Mouse (Mus musculus): ENCODE results near the gene Fastkd1. TPM values are rescaled to one million over a fixed set of nuclear protein-coding genes. Genes with fewer than 3 reads are reported as not detected.

The Fastkd1 gene
- total RNA-seq (2021) = 10 to 100 TPM; 17.7 to 19.0 TPM
- long read RNA-seq, experiment 1, partial matches to known transcripts = 2 of 7 reads
- long read RNA-seq, experiment 1, other reads (novel, unspliced or antisense) = 2 of 7 reads
- long read RNA-seq, experiment 2, partial matches to known transcripts = 0 of 1 reads
- long read RNA-seq, experiment 2, other reads (novel, unspliced or antisense) = 0 of 1 reads

DNA sequence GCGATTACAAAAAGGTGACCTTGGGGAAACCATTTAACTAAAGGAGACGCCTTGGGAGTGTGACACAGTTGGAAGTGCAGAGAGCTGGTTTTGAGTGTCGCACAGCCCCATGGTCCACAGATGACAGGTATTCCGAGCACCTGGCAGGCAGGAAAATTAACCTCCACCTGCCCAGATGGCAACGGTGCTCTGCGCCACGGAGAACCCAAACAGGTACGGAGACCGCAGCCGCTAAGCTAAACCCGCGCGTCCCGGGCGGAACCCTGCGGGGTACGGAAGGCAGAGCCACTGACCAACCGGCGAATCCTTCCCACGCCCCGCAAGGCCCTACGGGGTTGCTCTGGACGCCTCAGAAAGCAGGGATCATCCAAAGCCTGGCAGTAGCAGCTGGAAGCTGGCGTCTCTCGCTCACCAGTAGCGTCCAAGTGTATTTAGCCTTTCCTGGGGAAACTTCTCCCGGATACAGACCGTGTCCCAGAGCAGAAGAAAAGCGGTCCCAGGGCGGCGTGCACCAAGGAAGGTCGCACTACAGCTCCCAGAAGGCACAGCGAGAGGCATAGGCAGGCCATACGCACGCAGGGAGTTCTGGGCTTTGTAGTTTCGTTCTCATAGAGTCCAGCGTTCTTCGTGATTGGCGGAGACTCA, at the start of gene Fastkd1:
Gene Fastkd1, minus strand, starts transcription at position 536 of the 645 bp plus-strand sequence.
- TF ChIP-seq CTCF (conservative IDR thresholded peaks at IDR 0.05) = no peak
- peak within 1 kb of the TSS; percentile 85 for H3K27ac ChIP-seq
- peak; percentile 83 to 92 for DNase-seq (ENCODE audit: low spot score in 2 of 2)
- H3K4me3 ChIP-seq = peak within 1 kb of the TSS; percentile 68

- DNase-seq (ENCODE audit: low spot score in 2 of 2) = no peak
- no peak for TF ChIP-seq CTCF (conservative IDR thresholded peaks at IDR 0.05)
- H3K27ac ChIP-seq = no peak overlapping the region
- no peak overlapping the region for H3K4me3 ChIP-seq
These were observed 47.7 kb upstream of the Fastkd1 start for GRCm38 (mm10) chr2:69760980-69761379.

DNA sequence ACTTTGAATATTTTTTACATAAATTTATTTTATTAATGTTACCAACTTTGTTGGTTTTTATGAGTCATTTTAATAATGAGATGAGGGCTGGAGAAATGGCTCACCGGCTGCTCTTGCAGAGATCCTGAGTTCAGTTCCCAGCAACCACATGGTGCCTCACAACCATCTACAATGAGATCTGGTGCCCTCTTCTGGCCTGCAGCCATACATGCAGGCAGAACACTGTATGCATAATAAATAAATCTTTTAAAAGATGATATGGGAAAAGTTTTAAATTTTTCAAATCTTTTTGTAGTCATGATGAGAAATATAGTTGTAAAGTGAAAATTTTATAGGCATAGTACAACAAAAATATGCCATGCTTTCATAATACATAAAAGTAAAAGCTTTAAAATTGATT, 31.8 kb upstream of the Fastkd1 start:
- peak; percentile 67 for TF ChIP-seq CTCF (conservative IDR thresholded peaks at IDR 0.05)
- Histone ChIP-seq H3K4me3 (no peak overlapping the region), H3K27ac (no peak overlapping the region)
- DNase-seq (ENCODE audit: low spot score in 2 of 2) = no peak

- TF ChIP-seq CTCF (conservative IDR thresholded peaks at IDR 0.05) = no peak
- peak overlapping the region; percentile 74 for H3K4me3 ChIP-seq
- DNase-seq (ENCODE audit: low spot score in 2 of 2) = no peak
- H3K27ac ChIP-seq = peak overlapping the region; percentile 92
These were observed 10.2 kb upstream of the Fastkd1 start for GRCm38 (mm10) chr2:69723519-69723825.

DNA sequence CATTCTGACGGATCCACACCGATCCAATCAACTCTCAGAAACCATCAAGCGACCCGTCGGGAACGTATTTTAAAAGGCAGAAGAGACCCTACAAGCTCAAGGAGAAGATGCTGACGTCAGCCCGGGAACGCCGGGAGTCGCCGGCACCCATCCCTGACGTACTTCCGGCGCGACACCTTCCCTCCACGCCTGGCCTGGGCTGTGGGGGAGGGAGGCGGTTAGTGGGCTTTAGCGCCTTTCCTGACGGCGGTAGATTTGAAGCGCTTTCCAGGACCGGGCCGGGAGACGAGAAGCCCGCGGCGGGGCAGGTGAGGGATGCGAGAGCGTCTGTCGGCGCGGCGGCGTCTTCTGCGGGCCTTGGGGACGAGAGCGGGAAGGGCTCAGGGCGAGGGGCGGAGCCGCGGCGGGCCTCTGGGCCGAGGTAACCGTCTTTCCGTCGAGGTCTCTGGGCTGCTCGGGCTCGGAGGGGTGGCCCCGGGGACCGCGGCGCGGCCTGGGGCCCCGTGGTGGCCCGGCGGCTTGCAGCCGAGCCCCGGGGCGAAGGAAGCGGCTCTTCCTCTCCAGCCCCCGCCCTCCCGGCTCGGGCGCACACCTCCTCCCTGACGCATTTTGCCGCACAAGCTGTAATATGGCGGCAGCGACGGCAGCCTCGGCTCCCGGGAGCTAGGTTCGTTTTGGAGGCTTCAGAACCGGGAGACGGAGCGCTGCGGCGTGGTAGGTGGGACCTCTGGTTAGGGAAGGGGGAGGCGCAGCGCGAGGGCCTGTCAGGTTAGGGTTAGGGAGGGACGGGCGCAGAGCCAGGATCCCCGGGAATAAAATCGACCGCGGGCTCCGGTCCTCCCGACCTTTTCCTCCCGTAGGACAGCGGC, 9.6 kb upstream of the Fastkd1 start:
- Histone ChIP-seq H3K4me3 (peak overlapping the region; percentile 74), H3K27ac (peak overlapping the region; percentile 92)
- DNase-seq (ENCODE audit: low spot score in 2 of 2) = peak; percentile 94
- no peak for TF ChIP-seq CTCF (conservative IDR thresholded peaks at IDR 0.05)

DNA sequence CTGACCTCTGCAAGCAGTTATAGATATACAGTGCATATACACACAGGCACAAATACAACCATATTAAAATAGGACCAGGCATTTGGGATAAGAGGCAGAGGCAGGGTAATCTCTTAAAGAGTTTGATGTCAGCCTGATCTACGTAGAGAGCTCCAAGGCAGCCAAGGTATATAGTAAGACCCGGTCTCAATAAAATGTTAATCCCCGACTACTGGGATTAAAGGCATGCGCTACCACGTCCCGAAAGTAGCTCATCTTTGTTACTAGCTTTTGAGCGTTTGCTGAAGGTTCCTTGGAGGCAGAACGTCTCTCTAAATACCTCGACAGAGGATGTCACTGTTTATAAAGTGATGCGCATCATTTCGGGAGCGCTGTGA, 8.9 kb upstream of the Fastkd1 start, which contains the start of gene Ppig:
Gene Ppig, plus strand, starts transcription at position 273 of the 377 bp plus-strand sequence.
- Histone ChIP-seq H3K27ac (peak within 1 kb of the TSS; percentile 92), H3K4me3 (peak within 1 kb of the TSS; percentile 74)
- no peak for DNase-seq (ENCODE audit: low spot score in 2 of 2)
- no peak for TF ChIP-seq CTCF (conservative IDR thresholded peaks at IDR 0.05)

- TF ChIP-seq CTCF (conservative IDR thresholded peaks at IDR 0.05) = no peak
- no peak for DNase-seq (ENCODE audit: low spot score in 2 of 2)
- Histone ChIP-seq H3K4me3 (no peak overlapping the region), H3K27ac (no peak overlapping the region)
These were observed 5.8 kb upstream of the Fastkd1 start for GRCm38 (mm10) chr2:69719121-69719520.

- Histone ChIP-seq H3K27ac (no peak overlapping the region), H3K4me3 (no peak overlapping the region)
- no peak for TF ChIP-seq CTCF (conservative IDR thresholded peaks at IDR 0.05)
- DNase-seq (ENCODE audit: low spot score in 2 of 2) = no peak
These were observed 3.2 kb upstream of the Fastkd1 start for GRCm38 (mm10) chr2:69716483-69716882.

GRCm38 (mm10) chr2:69714126-69714525, 810 bp upstream of the Fastkd1 start:
- Histone ChIP-seq H3K4me3 (no peak overlapping the region), H3K27ac (no peak overlapping the region)
- no peak for TF ChIP-seq CTCF (conservative IDR thresholded peaks at IDR 0.05)
- no peak for DNase-seq (ENCODE audit: low spot score in 2 of 2)

GRCm38 (mm10) chr2:69713626-69714014, 304 bp upstream of the Fastkd1 start:
- H3K27ac ChIP-seq = peak overlapping the region; percentile 85; the same call in 1 of the 2 replicates
- peak overlapping the region; percentile 68 for H3K4me3 ChIP-seq
- no peak for TF ChIP-seq CTCF (conservative IDR thresholded peaks at IDR 0.05)
- no peak for DNase-seq (ENCODE audit: low spot score in 2 of 2)

GRCm38 (mm10) chr2:69712171-69712570, 1.1 kb downstream of the Fastkd1 start:
- H3K4me3 ChIP-seq = peak overlapping the region; percentile 68
- peak overlapping the region; percentile 85 for H3K27ac ChIP-seq
- no peak for TF ChIP-seq CTCF (conservative IDR thresholded peaks at IDR 0.05)
- peak in 1 of 2 experiments; percentile 40 for DNase-seq (ENCODE audit: low spot score in 2 of 2)

GRCm38 (mm10) chr2:69700446-69700845, 12.9 kb downstream of the Fastkd1 start:
- TF ChIP-seq CTCF (conservative IDR thresholded peaks at IDR 0.05) = no peak
- DNase-seq (ENCODE audit: low spot score in 2 of 2) = no peak
- Histone ChIP-seq H3K4me3 (no peak overlapping the region), H3K27ac (no peak overlapping the region)

GRCm38 (mm10) chr2:69693501-69693900, 19.8 kb downstream of the Fastkd1 start:
- no peak overlapping the region for H3K4me3 ChIP-seq
- no peak for DNase-seq (ENCODE audit: low spot score in 2 of 2)
- no peak overlapping the region for H3K27ac ChIP-seq
- TF ChIP-seq CTCF (conservative IDR thresholded peaks at IDR 0.05) = peak; percentile 49
